Mouse (Mus musculus) limb, embryonic 12.5 days (tissue): ENCODE data around the gene Rasgrf1. TPM values are rescaled to one million over a fixed set of nuclear protein-coding genes. Genes with fewer than 3 reads are reported as not detected.
"Not testable (repeated sequence)": the region's sequence is repeated elsewhere in the genome, so short reads cannot be mapped to it uniquely, and the experiment has no call there.

Experiments
- ATAC-seq: fragments of 200-750 bp; cut with Nextera tagmentation; 2 replicates; pipeline ENCODE4 v1.8.0; 2017; ENCODE audit warnings: low read depth, moderate TSS enrichment; ENCODE audit not compliant: insufficient number of reproducible peaks, insufficient read depth, low FRiP score, low TSS enrichment
- H3K27ac ChIP-seq: fragments of 300-500 bp; sonication (generic); 2 replicates; pipeline ENCODE4 v1.5.1; 2016; ENCODE audit warnings: mild to moderate bottlenecking, moderate library complexity
- H3K27me3 ChIP-seq: fragments of 300-500 bp; sonication (generic); 2 replicates; pipeline ENCODE4 v1.6.1; 2016; ENCODE audit warnings: mild to moderate bottlenecking, moderate library complexity
- H3K36me3 ChIP-seq: fragments of 300-500 bp; sonication (generic); 2 replicates; pipeline ENCODE4 v1.6.1; 2016; ENCODE audit warnings: mild to moderate bottlenecking, moderate library complexity
- H3K4me1 ChIP-seq: fragments of 300-500 bp; sonication (generic); replicated peaks from 2 replicates; pipeline ENCODE4 v1.6.1; 2016
- H3K4me2 ChIP-seq: fragments of 300-500 bp; sonication (generic); 2 replicates; pipeline ENCODE4 v1.6.1; 2016; ENCODE audit warnings: mild to moderate bottlenecking, moderate library complexity
- H3K4me3 ChIP-seq: fragments of 300-500 bp; sonication (generic); replicated peaks from 2 replicates; pipeline ENCODE4 v1.5.1; 2016; ENCODE audit warnings: mild to moderate bottlenecking
- H3K9ac ChIP-seq: fragments of 300-500 bp; sonication (generic); replicated peaks from 2 replicates; pipeline ENCODE4 v1.6.1; 2016; ENCODE audit warnings: mild to moderate bottlenecking, moderate library complexity
- H3K9me3 ChIP-seq: fragments of 300-500 bp; sonication (generic); 2 replicates; pipeline ENCODE4 v1.6.1; 2016; ENCODE audit warnings: mild to moderate bottlenecking, moderate library complexity
- WGBS: fragments of 180-500 bp; shearing (Covaris S2); methylation state at CpG from one replicate; pipeline ENCODE4 v1.1.7; 2016; 5-methylcytosine and 5-hydroxymethylcytosine counted together
- polyA plus RNA-seq: library from polyadenylated mRNA; unstranded; fragments of >200 nt; fragmentation: Nextera tagmentation; extraction: Ambion mirVana; gene quantifications from 2 replicates; pipeline ENCODE4 v1.2.1, GENCODE M21; 2016

Rasgrf1 gene
- polyA plus RNA-seq, 1 experiment from 2014 or later: 0.11 TPM

DNA sequence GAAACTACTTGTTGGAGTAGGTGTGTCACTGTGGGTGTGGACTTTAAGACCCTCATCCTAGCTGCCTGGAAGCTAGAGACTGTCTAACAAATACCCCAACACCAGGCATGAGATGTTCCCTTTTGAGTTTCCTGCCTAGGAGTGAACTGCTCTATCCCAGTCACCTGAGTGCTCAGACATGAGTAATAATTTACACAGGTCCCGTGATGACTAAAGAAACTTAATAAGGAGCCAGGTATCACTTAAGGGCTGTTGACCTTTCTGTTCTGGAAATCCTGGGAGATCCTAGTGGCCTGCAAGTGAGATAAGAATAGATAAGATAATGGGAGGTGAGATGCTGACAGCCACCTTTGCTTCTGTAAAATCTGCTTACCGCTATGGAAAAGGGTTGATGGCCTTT, 131.2 kb downstream of the Rasgrf1 start:
- H3K9ac ChIP-seq: no peak overlapping the region
- 80% methylated on average over 2 of the region's 2 CpGs for WGBS
- no peak overlapping the region for H3K27ac ChIP-seq
- H3K36me3 ChIP-seq: no peaks in the 10 kb centered on the region
- H3K4me2 ChIP-seq: no peak overlapping the region
- H3K4me3 ChIP-seq: no peak overlapping the region
- ATAC-seq: no peak
- no peaks in the 10 kb centered on the region for H3K27me3 ChIP-seq
- H3K4me1 ChIP-seq: no peaks in the 10 kb centered on the region
- H3K9me3 ChIP-seq: no peaks in the 10 kb centered on the region

- Histone ChIP-seq H3K4me2 (no peak overlapping the region), H3K4me1 (no peaks in the 10 kb centered on the region), H3K9ac (no peak overlapping the region), H3K4me3 (no peak overlapping the region), H3K27me3 (no peaks in the 10 kb centered on the region), H3K36me3 (no peaks in the 10 kb centered on the region), H3K9me3 (no peaks in the 10 kb centered on the region), H3K27ac (no peak overlapping the region)
- ATAC-seq: no peak
- WGBS: 83% methylated on average over 3 of the region's 3 CpGs
Observed at GRCm38 (mm10) chr9:90041556-90041955, 131.8 kb downstream of the Rasgrf1 start.

DNA sequence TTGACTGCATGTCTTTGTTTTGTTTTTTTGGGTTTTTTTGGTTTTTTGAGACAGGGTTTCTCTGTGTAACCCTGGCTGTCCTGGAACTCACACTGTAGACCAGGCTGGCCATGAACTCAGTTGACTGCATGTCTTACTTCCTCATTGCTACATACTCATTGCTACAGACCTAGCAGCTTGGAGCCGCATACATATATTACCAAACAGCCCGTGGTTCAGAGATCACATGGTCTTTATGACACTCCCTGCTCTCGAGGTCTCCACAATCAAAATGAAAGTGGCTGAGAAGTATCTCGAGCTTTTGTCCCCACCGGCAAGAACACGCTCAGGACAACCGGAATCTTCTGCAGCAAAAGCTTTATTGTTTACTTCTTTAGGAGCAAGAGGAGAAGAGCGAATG, 133.2 kb downstream of the Rasgrf1 start:
- H3K4me3 ChIP-seq, H3K9me3 ChIP-seq, H3K4me2 ChIP-seq, H3K9ac ChIP-seq, H3K27me3 ChIP-seq, H3K4me1 ChIP-seq, ATAC-seq, H3K27ac ChIP-seq, H3K36me3 ChIP-seq: not testable (repeated sequence)
- WGBS: 91% methylated on average over 8 of the region's 8 CpGs

DNA sequence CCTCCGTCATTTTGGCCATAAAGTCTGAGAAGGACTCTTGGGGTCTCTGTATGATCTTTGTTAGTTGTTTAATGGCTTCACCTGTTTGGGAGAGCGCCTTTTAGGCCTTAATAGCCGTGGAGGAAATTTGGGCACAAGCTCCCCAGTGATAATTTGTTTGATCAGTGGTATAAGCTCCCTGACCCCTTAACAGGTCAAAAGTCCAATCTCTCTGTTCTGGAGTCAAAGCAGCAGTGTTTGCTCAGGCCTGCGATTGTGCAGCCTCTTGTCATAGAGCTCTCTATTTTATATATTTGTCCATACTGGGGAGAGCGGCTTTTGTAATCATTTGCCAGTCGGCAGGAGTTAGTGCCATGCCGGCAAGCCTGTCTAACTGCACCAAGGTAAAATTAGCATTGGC, 135.5 kb downstream of the Rasgrf1 start:
- WGBS: 86% methylated on average over 7 of the region's 7 CpGs

GRCm38 (mm10) chr9:90047937-90048627, 138.4 kb downstream of the Rasgrf1 start:
- Histone ChIP-seq H3K4me2 (no peak overlapping the region), H3K27me3 (no peaks in the 10 kb centered on the region), H3K9me3 (no peaks in the 10 kb centered on the region), H3K36me3 (no peaks in the 10 kb centered on the region), H3K27ac (no peak overlapping the region), H3K4me3 (no peak overlapping the region), H3K9ac (no peak overlapping the region), H3K4me1 (no peaks in the 10 kb centered on the region)
- 53% methylated on average over 5 of the region's 5 CpGs for WGBS
- ATAC-seq: no peak

More for the DNA sequence above, 135.5 kb downstream of the Rasgrf1 start:
- Histone ChIP-seq H3K4me3 (no peak overlapping the region), H3K27me3 (no peaks in the 10 kb centered on the region), H3K4me1 (no peaks in the 10 kb centered on the region), H3K27ac (no peak overlapping the region), H3K9me3 (no peaks in the 10 kb centered on the region), H3K4me2 (no peak overlapping the region), H3K9ac (no peak overlapping the region), H3K36me3 (no peaks in the 10 kb centered on the region)
- ATAC-seq: no peak

- WGBS: 75% methylated on average over 2 of the region's 2 CpGs
- no peak for ATAC-seq
Observed at GRCm38 (mm10) chr9:90053852-90054251, 144.1 kb downstream of the Rasgrf1 start, which contains the start of gene Ctsh. Gene Ctsh (plus strand): TSS chr9:90054152.

GRCm38 (mm10) chr9:90054371-90055145, 144.8 kb downstream of the Rasgrf1 start:
- no peaks in the 10 kb centered on the region for H3K36me3 ChIP-seq
- ATAC-seq: peak; percentile 64
- no peaks in the 10 kb centered on the region for H3K4me1 ChIP-seq
- H3K9ac ChIP-seq: peak overlapping the region; percentile 56
- under 1% methylated on average over 37 of the region's 37 CpGs for WGBS
- no peaks in the 10 kb centered on the region for H3K9me3 ChIP-seq
- peak overlapping the region; percentile 50 for H3K4me3 ChIP-seq
- H3K27ac ChIP-seq: 0 out of 2 replicates have a peak overlapping the region, but pooled peaks have one; percentile 7
- H3K27me3 ChIP-seq: peaks cover 3% of the 10 kb centered on the region; the same call in 1 of the 2 replicates
- H3K4me2 ChIP-seq: peak overlapping the region; percentile 93

More at GRCm38 (mm10) chr9:90053852-90054251, 144.1 kb downstream of the Rasgrf1 start, which contains the start of gene Ctsh:
- Histone ChIP-seq H3K4me1 (no peaks in the 10 kb centered on the region), H3K4me3 (peak within 1 kb of the TSS; percentile 50), H3K36me3 (no peaks in the 10 kb centered on the region), H3K9me3 (no peaks in the 10 kb centered on the region), H3K27ac (0 out of 2 replicates have a peak within 1 kb of the TSS, but pooled peaks have one; percentile 7), H3K9ac (peak within 1 kb of the TSS; percentile 56), H3K4me2 (peak within 1 kb of the TSS; percentile 93), H3K27me3 (peaks cover 3% of the 10 kb centered on the region; the same call in 1 of the 2 replicates)

GRCm38 (mm10) chr9:90055409-90055808, 145.7 kb downstream of the Rasgrf1 start:
- H3K27ac ChIP-seq: no peak overlapping the region
- H3K9me3 ChIP-seq: no peaks in the 10 kb centered on the region
- no peak overlapping the region for H3K4me3 ChIP-seq
- H3K9ac ChIP-seq: no peak overlapping the region
- H3K4me1 ChIP-seq: no peaks in the 10 kb centered on the region
- H3K36me3 ChIP-seq: no peaks in the 10 kb centered on the region
- ATAC-seq: no peak
- H3K4me2 ChIP-seq: peak overlapping the region; percentile 93
- 60% methylated on average over 5 of the region's 5 CpGs for WGBS
- H3K27me3 ChIP-seq: peaks cover 3% of the 10 kb centered on the region; the same call in 1 of the 2 replicates

- Histone ChIP-seq H3K4me1 (no peaks in the 10 kb centered on the region), H3K36me3 (no peaks in the 10 kb centered on the region), H3K27ac (no peak overlapping the region), H3K4me2 (no peak overlapping the region), H3K4me3 (no peak overlapping the region), H3K9me3 (no peaks in the 10 kb centered on the region), H3K27me3 (peaks cover 3% of the 10 kb centered on the region; the same call in 1 of the 2 replicates), H3K9ac (no peak overlapping the region)
- ATAC-seq: no peak
- 62% methylated on average over 3 of the region's 3 CpGs for WGBS
Observed at GRCm38 (mm10) chr9:90055911-90056310, 146.2 kb downstream of the Rasgrf1 start.

- Histone ChIP-seq H3K27ac (no peak overlapping the region), H3K4me3 (no peak overlapping the region), H3K9me3 (no peaks in the 10 kb centered on the region), H3K27me3 (peaks cover 3% of the 10 kb centered on the region; the same call in 1 of the 2 replicates), H3K4me2 (no peak overlapping the region), H3K4me1 (no peaks in the 10 kb centered on the region), H3K9ac (no peak overlapping the region), H3K36me3 (no peaks in the 10 kb centered on the region)
- 88% methylated on average over 2 of the region's 2 CpGs for WGBS
- ATAC-seq: no peak
Observed at GRCm38 (mm10) chr9:90056716-90057115, 147.0 kb downstream of the Rasgrf1 start.

GRCm38 (mm10) chr9:90059828-90060573, 150.3 kb downstream of the Rasgrf1 start:
- no peak overlapping the region for H3K4me3 ChIP-seq
- ATAC-seq: no peak
- WGBS: 87% methylated on average over 9 of the region's 9 CpGs
- H3K27me3 ChIP-seq: peaks cover 3% of the 10 kb centered on the region; the same call in 1 of the 2 replicates
- no peaks in the 10 kb centered on the region for H3K9me3 ChIP-seq
- no peak overlapping the region for H3K4me2 ChIP-seq
- no peak overlapping the region for H3K27ac ChIP-seq
- no peaks in the 10 kb centered on the region for H3K4me1 ChIP-seq
- no peak overlapping the region for H3K9ac ChIP-seq
- H3K36me3 ChIP-seq: no peaks in the 10 kb centered on the region
